Mouse (Mus musculus) layer of hippocampus, adult 11-12 months (tissue): ENCODE measurements at regions not wholly inside any gene's neighbourhood (a gene's known extent, or its start where the extent isn't known, plus 50 kb on each side); places are given as distances from the start of the nearest gene placed in this dataset.

Experiments used
- DNase-seq: peaks from one replicate; pipeline ENCODE4 v3.0.0; 2022; ENCODE audit warnings: low spot score

DNA sequence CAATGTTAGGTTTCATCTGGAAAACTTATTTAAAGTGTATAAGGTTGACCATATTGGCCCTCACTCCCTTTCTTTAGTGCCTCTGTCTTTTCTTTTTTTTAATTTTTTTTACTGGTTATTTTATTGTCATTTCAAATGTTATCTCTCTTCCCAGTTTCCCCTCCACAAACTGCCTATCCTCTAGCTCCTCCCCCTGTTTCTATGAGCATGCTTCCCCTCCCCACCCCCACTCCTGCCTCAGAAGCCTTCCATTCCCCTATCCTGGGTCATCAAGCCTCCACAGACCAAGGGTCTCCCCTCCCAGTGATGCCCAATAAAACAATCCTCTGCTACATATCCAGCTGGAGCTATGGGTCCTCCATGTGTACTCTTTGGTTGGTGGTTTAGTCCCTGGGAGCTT is 2134.9 kb upstream of the Lrrc6 start:
- DNase-seq, result no peak

DNA sequence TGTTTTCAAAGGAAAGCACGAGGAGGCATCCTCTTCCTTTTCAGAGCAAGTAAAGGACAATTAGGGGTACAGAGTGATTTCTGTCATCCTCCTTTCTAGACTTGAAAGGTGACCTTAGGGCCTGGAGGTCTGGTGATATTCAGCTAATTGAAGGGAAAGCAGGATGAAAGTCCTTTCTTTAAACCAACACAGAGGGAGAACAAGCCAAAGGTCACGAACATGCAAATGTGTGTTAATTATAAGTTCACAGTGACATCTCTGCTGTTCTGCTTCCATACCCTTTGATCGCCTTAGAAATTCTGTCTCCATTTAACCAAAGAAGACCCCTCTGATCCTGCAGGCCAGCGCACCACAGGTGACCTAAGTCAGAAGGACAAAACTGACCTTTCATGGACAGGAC is 2126.3 kb upstream of the Lrrc6 start:
- DNase-seq, result no peak

DNA sequence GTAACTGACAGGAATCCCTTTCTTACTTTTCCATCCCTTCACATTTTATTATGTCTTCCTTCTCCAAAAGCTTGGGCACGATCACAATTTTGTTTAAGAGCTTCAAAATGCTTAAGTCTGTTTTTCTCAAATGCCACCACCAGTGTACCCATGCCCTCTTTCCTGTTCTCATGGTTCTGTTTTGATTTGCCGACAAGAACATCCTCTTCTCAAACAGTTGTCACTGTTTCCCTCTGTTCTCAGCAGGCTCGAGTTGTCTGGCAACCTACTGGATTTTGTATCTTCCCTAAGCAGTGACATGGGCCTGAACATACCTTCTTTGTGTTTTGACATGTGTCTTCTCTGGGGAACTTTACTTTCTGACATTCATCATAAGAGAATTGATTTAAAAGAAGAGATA is 2124.1 kb upstream of the Lrrc6 start:
- peak; percentile 28 for DNase-seq

DNA sequence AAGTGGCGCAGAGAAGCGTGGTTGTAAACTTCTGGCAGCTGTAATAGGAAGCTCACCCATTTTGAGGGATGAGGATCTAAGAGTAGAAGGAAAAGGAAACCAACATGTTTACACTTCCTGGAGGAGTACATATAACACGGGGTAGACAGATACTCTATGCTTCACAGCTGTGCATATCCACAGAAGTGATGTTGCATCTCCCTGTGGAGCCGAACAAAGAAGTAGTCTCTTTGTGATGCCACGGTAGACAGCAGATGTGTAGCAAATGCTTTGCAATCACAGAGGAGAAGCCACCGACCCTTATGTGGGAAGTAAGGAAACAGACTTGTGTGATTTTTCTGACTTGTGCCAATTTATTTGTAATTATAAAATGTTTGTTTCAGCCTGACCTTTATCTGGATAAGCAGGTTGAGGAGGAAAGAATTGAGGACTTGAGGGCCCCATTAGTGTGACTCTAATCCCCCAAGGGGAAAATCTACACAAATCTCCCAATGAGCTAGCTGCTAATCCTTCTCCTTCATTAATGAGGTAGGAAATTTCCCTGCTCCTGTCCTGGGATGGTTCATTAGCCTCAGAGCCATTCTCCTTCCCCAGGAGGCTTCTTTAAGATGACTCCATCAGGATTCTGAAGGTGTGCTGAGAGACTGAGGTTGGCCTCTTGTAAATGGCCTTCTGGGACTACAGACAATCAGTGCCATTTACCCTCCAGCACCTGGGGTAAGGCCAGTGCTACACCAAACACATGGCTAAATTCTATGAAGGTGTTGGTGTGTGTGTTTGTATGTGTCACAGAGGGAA is 2119.9 kb upstream of the Lrrc6 start:
- DNase-seq, result no peak

DNA sequence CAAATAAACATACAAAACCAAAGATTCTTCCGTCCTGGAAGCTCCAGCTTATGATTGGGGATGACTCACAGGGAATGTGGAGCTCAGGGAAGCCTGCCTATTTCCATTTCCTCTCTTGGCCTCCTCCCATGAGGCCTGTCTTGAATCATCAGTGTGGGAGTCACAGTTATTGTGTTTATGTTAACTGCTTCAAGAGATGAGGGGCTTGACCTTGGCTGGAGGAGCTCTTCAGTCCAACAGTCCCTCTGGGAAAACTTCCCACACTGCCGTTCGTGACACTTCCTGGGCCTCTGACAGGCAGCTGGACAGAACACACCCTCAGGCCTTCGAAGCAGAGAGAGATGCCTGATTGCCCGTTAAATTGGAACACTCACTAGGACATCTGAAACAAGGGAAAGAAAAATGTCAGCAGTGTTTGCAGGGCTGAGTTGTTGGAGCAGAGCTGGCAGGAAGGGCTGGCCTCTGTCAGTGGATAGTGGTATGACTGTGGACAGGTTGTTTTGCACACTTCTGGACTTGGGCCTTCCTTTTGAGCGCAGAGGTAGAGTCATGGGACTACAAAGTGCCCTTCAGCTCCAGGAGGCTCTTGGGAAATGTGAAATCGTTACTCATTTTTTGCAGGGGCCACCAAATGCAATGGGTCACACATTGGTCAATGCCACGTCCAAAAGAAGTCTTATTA is 2105.5 kb upstream of the Lrrc6 start:
- peak; percentile 15 for DNase-seq

DNA sequence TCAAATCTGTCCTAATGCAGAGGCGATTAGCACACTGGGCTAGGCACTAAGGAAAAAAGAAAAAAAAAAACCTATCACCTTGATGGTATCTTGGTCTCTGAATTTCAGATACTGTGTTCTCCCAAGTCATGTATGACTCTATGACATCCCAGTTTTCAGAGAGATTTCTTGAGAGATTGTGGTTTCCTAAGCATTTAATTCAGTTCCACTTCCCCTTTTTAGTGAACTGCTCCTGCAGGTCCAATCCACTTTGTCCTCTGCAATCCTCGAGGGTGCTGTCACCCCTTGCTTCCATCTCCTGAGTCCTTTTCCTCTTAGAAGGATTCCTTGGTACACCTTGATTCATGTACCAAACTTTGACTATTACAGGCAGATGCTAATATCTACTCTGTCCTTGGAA is 2104.8 kb upstream of the Lrrc6 start:
- no peak for DNase-seq

DNA sequence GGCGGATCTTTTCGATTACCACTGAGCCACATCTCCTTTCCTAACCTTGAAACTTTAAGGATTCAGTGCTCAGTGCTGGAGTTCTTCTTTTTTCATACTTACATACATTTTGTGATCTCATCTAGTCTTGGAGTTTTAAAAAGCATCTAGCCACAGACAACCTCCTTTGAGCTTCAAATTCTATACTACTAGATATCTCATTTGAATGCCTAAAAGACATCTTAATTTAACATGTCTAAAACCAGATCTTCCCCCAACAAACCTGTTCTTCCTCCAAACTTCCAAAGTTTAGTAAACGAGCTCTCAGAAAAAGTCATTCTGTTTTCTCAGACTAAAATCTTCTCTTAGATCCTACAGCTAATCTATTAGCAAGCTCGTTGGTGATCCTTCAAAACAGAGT is 2081.5 kb upstream of the Lrrc6 start:
- DNase-seq, result no peak

DNA sequence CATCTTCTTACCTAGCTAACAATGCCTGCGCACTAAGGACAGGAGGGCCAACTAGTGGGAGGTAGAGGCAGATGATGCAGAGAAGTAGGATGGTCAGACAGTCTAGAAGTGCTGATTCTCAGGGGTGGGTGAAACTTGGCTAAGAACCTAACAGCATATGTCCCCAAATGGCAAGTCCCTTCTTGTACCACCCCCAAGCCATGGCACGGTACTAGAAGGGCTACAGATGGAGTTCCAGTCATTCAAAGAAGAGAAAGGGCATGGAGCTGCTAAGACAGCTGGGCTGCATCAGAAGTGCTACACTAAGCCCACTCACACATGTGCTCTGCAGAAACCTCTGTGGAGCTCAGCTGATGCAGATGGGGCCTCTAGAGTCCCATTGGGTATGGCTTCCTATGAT is 2078.8 kb upstream of the Lrrc6 start:
- peak; percentile 41 for DNase-seq

DNA sequence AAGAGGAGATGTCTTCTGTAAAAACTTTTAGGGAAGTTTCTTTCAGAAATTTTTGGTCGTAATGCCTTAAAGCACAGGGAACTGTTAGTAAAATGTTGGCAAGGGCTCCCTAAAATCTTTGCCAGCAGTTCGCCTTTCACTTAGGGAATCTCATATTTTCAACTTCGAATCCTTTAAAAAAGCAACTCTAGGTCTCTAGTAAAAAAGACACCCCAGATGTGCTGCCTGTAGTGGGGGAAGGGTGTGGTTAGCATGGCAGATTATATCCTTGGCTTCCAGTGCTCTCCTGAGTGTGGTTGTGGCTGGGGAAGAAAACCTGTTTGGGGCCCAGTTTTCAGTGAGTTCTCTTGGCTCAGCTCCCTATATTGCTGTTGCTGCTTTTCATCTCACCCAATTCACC is 2059.9 kb upstream of the Lrrc6 start:
- peak; percentile 16 for DNase-seq

DNA sequence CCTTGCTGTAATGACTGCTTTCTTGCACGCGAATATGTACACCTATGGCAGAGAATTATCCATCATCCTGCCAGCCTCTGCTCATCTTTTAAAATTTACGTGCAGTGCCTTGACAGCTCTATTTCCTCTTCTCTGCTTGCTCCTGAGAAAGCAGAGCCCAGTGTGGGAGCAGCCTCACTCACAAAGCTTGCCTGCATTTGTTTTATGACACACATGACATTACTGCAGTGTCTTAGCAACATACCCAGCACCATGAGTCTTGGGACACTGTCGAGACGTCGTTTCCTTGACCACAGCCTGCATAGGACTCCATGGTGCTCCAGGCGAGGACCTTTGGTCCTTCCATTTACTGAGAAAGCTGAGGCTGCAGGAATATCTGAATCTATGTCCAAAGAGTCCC is 2055.4 kb upstream of the Lrrc6 start:
- DNase-seq, result no peak

DNA sequence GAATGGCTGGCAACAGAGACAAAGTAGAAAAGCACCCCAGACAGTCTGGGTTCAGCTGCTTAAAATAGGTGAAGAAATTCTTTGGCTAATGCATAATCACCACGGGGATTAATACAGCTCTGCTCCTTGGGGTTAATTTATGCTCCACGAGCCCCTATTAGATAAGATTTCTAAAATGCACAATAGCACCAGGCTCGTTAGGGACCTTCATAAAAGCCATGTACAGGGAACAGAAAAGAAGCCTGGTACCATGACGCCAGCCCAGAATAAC is 2035.3 kb upstream of the Lrrc6 start:
- no peak for DNase-seq

DNA sequence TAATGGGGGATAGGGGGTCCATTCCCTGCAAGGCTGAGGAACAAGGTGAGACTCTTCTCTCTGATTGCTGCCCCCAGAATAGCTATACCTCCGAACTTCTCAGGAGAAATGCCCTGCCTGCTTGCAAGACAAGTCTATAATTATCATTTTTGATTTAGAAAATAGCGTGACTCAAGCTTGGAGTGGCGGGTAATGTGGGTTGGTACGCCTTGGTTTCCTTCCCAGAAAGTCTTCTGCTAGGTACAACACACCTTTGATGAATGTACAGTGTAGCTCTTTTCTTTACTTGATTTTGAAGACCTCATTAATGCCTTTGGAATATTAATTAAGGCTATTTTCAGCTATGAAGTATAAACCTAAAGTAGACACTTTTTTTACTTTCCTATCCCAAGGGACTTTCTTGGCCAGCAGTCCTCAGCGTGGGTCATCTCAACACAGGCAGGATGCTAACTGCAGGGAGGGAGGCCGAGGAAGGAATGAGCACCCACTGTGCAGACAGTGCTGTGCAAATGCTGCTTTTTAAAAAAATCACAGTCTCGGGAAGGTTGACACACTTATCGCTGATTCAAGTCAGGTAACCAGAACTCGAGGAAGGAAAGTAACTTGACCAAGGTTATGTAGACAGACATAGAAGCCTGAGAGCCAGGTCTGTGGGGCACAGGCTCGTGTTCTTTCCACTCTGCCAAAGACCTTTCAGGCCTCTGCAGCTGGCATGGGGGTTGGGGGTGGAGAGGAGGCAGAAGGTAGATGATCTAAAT is 2034.8 kb upstream of the Lrrc6 start:
- no peak for DNase-seq

DNA sequence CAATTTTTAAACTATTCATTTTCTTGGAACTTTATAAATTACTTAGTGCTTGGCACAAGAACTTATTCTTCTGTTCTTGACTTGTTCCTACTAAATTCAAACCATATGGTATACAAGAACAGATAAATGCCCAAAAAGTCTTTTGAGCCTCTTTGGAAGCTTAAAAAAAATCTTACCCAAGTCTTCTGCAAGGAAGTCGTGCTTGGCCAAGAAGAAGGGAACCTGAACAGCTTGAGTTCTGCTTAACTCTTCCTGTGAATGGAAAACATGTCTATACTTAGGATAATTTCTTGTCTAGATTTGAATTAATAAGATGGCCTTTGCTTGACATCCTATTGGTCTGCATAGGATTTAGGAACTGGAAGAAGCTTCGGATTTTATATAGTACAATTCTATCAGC is 2020.0 kb upstream of the Lrrc6 start:
- DNase-seq, result no peak

DNA sequence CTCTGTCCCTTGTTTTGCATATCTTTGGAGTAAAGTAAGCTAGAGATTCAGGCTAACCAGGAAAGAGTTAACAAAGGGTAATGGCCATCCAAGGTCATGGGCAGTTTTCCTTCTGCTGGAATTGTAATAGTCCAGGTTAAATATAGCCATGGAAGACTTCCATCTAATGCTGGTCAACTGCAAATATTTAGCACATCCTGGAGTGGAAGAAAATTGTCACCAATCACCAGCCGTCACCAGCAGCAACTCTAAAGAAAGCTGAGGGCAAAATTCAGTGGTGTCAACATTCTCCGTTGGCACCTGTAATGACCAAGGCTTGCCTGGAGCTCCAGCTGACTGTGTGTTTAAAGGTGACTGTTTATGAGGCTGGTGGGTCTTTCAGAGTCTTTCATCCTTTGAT is 2011.7 kb upstream of the Lrrc6 start:
- DNase-seq, result no peak

DNA sequence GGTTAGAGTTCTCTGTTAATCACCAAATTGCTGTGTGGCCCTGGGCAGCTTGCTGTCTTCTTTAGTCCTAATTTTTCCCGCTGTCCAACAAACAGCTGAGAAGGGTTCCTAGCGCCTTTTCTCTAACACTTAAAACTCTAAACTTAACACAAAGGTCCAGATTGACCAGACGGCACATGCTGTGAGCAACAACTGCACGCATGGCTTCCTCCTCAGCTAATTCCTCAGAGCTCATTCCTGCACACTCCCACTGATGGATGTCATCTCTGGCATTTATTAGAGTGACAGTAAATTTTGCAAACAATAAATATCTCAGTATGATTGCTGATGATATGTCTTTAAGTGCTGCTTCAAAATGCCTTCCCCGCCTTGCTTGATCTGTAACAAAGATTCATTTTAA is 2007.5 kb upstream of the Lrrc6 start:
- no peak for DNase-seq

DNA sequence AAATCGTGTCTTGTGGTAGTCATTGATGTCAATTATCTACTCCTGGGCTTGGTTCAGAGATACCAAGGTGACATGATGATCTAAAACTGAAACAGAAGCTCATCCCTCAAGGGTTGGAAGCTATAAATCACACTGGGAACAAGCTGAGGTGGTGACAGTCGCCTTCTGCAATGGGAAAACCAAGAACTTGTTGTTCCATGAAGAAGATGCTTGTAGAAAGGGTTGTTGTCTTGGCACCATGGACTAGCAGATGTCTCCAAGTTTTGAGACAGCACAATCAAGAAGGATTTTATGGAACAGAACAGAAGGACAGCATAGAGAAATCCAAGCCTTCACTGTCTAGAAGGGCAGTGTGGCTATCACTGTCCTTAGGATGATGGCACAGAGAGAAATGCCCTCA is 2005.4 kb upstream of the Lrrc6 start:
- DNase-seq, result no peak

DNA sequence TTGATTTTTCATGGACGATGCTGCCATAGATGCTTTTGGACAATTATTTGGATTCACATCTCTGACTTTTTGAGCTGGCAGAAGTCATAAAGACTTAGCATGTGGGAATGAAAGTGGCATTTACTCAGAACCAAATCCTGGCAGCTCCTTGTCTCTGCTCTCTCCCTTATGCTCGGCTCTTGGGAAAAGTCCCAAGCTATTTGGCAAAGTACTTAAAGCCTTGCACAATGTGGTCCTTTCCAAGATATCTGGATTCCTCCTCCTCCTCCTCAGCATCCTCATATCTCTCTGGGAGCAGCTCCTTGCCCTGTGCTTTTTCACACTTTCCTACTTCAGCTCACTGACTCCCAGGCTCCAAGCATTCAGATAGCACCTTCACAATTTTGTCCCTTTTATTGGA is 1995.7 kb upstream of the Lrrc6 start:
- DNase-seq, result peak; percentile 41

DNA sequence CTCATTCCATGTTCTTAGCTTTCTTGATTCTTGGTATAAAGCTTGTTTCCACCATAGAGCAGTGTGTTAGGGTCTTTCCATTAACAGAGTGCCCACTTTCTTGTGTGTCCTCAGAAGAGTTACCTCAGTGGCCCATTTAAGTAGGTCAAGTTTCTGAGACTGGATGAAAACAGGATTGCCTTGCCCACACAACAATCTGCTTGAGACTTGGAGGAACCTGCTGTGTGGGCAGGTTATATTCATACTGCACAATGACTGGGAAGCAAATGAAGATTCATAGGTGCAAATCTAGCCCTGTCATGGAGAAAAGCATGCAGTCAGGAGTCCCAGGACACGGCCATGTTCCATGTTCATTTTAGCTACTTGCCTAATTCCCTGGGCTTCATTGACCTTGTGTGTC is 1984.1 kb upstream of the Lrrc6 start:
- no peak for DNase-seq

DNA sequence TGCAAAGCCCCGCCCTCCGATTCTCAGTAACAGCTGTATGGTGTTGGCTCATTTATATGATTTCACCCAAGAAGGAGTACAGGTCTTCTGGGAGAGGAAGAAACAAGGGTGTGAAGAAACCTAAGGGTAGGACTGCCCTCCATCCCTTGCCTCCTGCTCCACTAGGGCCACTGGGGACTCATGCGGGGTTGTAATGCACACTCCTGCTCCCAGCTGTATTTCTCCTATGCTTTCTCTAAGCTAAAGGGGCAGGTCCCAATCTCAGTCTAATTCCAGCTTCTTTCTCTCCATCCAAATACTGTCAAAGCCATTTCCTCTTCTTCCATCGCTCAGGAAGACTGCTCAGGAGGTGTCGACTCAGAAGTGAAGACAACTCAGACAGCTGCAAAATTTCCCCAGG is 1977.0 kb upstream of the Lrrc6 start:
- no peak for DNase-seq

DNA sequence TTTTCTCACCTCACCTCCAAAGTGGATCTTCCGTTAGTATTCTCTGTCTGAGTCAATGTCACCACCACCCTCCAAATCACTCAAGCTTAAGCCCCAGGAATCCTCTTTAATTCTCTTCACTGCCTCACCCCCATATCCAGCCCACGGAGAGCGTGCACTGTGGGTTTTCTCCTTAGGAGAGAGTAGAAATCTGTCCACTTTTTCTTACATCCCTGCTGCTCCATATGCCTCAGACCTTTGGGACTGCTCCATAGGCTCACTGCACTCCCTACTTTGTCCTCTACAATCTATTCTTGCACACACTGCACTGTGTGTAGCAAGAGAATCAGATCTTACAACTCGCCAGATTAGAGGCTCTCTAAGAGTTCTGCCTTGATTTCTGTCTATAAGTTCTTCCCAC is 1971.2 kb upstream of the Lrrc6 start:
- no peak for DNase-seq

DNA sequence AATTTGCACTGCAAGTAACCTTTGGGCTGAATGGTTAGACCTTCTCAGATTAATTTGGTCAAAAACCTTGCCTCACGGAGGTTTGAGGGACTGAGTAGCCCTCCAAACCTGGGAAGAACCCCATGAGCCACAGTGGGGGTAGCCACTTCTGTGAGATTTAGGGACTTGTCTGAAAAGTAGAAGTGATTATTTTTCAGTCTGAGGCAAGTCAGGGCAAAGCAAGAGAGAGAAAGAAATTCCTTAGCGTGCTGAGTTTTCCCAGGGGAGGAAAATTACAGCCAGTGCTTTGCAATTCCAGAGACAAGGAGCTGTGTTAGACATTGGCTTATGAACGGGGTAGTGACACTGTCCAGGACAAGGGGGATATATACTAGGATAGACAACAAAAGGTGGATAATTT is 1962.1 kb upstream of the Lrrc6 start:
- no peak for DNase-seq

DNA sequence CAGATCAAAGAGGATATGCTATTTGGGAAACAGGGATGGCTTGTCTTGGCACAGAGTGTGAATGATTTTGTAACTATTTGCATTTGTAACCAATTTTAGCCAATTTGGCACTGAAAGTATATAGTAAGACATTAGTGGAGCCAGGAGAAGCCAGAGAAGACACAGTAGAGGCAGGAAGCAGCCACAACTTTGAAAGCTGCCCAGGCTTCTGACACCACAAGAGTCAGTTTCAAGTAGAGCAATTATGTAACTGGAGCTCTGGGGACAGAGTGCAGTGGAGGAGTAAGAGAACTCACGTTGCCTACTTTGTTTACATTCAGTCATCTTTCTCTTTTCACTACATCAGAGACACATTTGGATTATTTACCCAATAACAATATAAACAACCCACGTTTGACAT is 1956.5 kb upstream of the Lrrc6 start:
- DNase-seq, result no peak

DNA sequence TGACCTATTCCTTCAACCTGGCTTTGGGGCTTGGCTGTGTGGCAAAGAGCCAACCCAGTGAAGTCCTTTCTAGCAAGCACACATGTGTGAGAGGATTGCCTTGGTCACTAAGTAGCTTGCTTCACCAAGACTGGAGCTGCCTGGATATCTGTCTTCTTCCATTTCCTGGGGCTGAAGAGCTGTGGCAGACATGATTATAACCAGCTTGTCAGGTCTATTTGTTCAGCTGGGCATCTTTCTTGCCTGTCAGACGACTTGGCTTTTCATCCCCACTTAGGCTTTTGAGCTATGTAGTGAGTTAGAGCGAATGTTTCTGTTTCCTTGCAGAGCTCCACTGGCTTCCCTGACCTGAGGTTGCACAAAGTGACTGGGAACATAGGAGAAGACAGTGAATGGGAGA is 1951.3 kb upstream of the Lrrc6 start:
- DNase-seq, result no peak

DNA sequence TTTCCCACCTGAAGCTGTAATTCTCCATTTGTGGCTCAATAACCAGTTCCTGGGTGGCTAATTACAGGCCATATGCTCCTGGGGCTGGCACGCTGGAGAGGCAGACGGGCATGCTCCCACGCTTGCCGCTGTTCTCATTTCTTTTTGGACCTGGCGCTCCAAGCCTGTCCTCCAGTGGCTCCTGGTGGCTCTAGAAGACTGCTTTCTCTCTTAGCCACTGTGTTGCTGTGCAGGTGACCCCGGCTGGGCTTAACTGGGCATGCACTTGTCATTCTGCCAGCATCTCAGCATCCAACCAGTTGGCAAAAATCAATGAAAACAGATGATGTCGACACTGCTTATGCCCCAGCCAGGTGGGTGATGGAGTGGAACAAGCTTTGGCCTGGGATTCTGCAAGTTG is 1944.6 kb upstream of the Lrrc6 start:
- peak; percentile 76 for DNase-seq
